Mouse (Mus musculus) stomach, embryonic 16.5 days (tissue): Measurements from ENCODE around the gene Mkln1. TPM values are rescaled to one million over a fixed set of nuclear protein-coding genes. Genes with fewer than 3 reads are reported as not detected.

Experiments used
- ATAC-seq: fragments of 200-750 bp; cut with Nextera tagmentation; 2 replicates; pipeline ENCODE4 v1.8.0; 2017; ENCODE audit warnings: moderate number of reproducible peaks, moderate TSS enrichment; ENCODE audit not compliant: insufficient read depth, low FRiP score
- H3K27ac ChIP-seq: fragments of 300-500 bp; sonication (generic); 2 replicates; pipeline ENCODE4 v1.5.1; 2014; ENCODE audit warnings: low read length
- H3K27me3 ChIP-seq: fragments of 300-500 bp; sonication (generic); 2 replicates; pipeline ENCODE4 v1.6.1; 2014; ENCODE audit warnings: low read length, control low read depth, mixed read lengths; ENCODE audit not compliant: control insufficient read depth, insufficient read depth
- H3K36me3 ChIP-seq: fragments of 300-500 bp; sonication (generic); 2 replicates; pipeline ENCODE4 v1.6.1; 2014; ENCODE audit warnings: low read length; ENCODE audit not compliant: control insufficient read depth, insufficient read depth
- H3K4me1 ChIP-seq: fragments of 300-500 bp; sonication (generic); 2 replicates; pipeline ENCODE4 v1.6.1; 2014; ENCODE audit warnings: low read length, control low read depth, mixed read lengths; ENCODE audit not compliant: control insufficient read depth, insufficient read depth
- H3K4me2 ChIP-seq: fragments of 300-500 bp; sonication (generic); 2 replicates; pipeline ENCODE4 v1.6.1; 2014; ENCODE audit warnings: low read depth, low read length, mixed read lengths
- H3K4me3 ChIP-seq: fragments of 300-500 bp; sonication (generic); replicated peaks from 2 replicates; pipeline ENCODE4 v1.5.1; 2014; ENCODE audit warnings: mild to moderate bottlenecking, low read length
- H3K9ac ChIP-seq: fragments of 300-500 bp; sonication (generic); 2 replicates; pipeline ENCODE4 v1.6.1; 2014; ENCODE audit warnings: low read length
- H3K9me3 ChIP-seq: fragments of 300-500 bp; sonication (generic); replicated peaks from 2 replicates; pipeline ENCODE4 v1.6.1; 2016; ENCODE audit warnings: low read length, control low read depth; ENCODE audit not compliant: control insufficient read depth
- WGBS: fragments of 180-500 bp; shearing (Covaris S2); extraction: QIAGEN DNeasy Blood & Tissue Kit; methylation state at CpG from one replicate; pipeline ENCODE4 v1.1.7; 2014; 5-methylcytosine and 5-hydroxymethylcytosine counted together
- polyA plus RNA-seq: library from polyadenylated mRNA; unstranded; fragments of >200 nt; fragmentation: Nextera tagmentation; extraction: Ambion mirVana; gene quantifications from 2 replicates; pipeline ENCODE4 v1.2.1, GENCODE M21; 2015

Mkln1 gene
- polyA plus RNA-seq, 1 experiment from 2014 or later, result 185 TPM

- no peak overlapping the region for H3K4me3 ChIP-seq
- ATAC-seq, result no peak
- no peaks in the 10 kb centered on the region for H3K9me3 ChIP-seq
- H3K27me3 ChIP-seq, result no peaks in the 10 kb centered on the region
- H3K9ac ChIP-seq, result no peak overlapping the region
- no peaks in the 10 kb centered on the region for H3K4me1 ChIP-seq
- WGBS, result 74% methylated on average over 3 of the region's 3 CpGs
- no peak overlapping the region for H3K27ac ChIP-seq
- H3K4me2 ChIP-seq, result no peak overlapping the region
- H3K36me3 ChIP-seq, result no peaks in the 10 kb centered on the region
Measured at GRCm38 (mm10) chr6:31425428-31425827, 26.9 kb downstream of the Mkln1 start.

- no peaks in the 10 kb centered on the region for H3K4me1 ChIP-seq
- no peak for ATAC-seq
- no peaks in the 10 kb centered on the region for H3K9me3 ChIP-seq
- peaks cover 16% of the 10 kb centered on the region for H3K36me3 ChIP-seq
- no peak overlapping the region for H3K4me2 ChIP-seq
- H3K9ac ChIP-seq, result no peak overlapping the region
- 85% methylated on average over 2 of the region's 2 CpGs for WGBS
- H3K27me3 ChIP-seq, result no peaks in the 10 kb centered on the region
- no peak overlapping the region for H3K27ac ChIP-seq
- no peak overlapping the region for H3K4me3 ChIP-seq
Measured at GRCm38 (mm10) chr6:31437264-31437663, 38.7 kb downstream of the Mkln1 start.

- ATAC-seq, result no peak
- WGBS, result 74% methylated on average over 1 of the region's 1 CpGs
- no peak overlapping the region for H3K27ac ChIP-seq
- no peaks in the 10 kb centered on the region for H3K4me1 ChIP-seq
- no peaks in the 10 kb centered on the region for H3K36me3 ChIP-seq
- H3K4me3 ChIP-seq, result no peak overlapping the region
- H3K9me3 ChIP-seq, result no peaks in the 10 kb centered on the region
- H3K27me3 ChIP-seq, result no peaks in the 10 kb centered on the region
- H3K9ac ChIP-seq, result no peak overlapping the region
- H3K4me2 ChIP-seq, result no peak overlapping the region
Measured at GRCm38 (mm10) chr6:31445258-31445657, 46.7 kb downstream of the Mkln1 start.

- H3K27ac ChIP-seq, result no peak overlapping the region
- H3K9me3 ChIP-seq, result no peaks in the 10 kb centered on the region
Measured at GRCm38 (mm10) chr6:31453735-31454134, 55.2 kb downstream of the Mkln1 start.

GRCm38 (mm10) chr6:31455376-31455775, 56.8 kb downstream of the Mkln1 start:
- peaks cover 5% of the 10 kb centered on the region; the same call in 1 of the 2 replicates for H3K36me3 ChIP-seq
- H3K4me3 ChIP-seq, result no peak overlapping the region
- no peak for ATAC-seq
- no peaks in the 10 kb centered on the region for H3K4me1 ChIP-seq
- 94% methylated on average over 2 of the region's 2 CpGs for WGBS
- no peaks in the 10 kb centered on the region for H3K27me3 ChIP-seq
- H3K4me2 ChIP-seq, result no peak overlapping the region
- H3K9me3 ChIP-seq, result no peaks in the 10 kb centered on the region
- H3K27ac ChIP-seq, result no peak overlapping the region
- H3K9ac ChIP-seq, result no peak overlapping the region

More at GRCm38 (mm10) chr6:31453735-31454134, 55.2 kb downstream of the Mkln1 start:
- no peak overlapping the region for H3K4me2 ChIP-seq
- H3K27me3 ChIP-seq, result no peaks in the 10 kb centered on the region
- H3K4me3 ChIP-seq, result no peak overlapping the region
- no peak for ATAC-seq
- no peaks in the 10 kb centered on the region for H3K4me1 ChIP-seq
- H3K36me3 ChIP-seq, result no peaks in the 10 kb centered on the region
- H3K9ac ChIP-seq, result no peak overlapping the region

GRCm38 (mm10) chr6:31456988-31457387, 58.5 kb downstream of the Mkln1 start:
- Histone ChIP-seq H3K4me1 (no peaks in the 10 kb centered on the region), H3K4me3 (no peak overlapping the region), H3K4me2 (no peak overlapping the region), H3K27ac (no peak overlapping the region), H3K36me3 (peaks cover 5% of the 10 kb centered on the region; the same call in 1 of the 2 replicates), H3K9ac (no peak overlapping the region), H3K27me3 (no peaks in the 10 kb centered on the region), H3K9me3 (no peaks in the 10 kb centered on the region)
- ATAC-seq, result no peak
- whole genome bisulfite sequencing, result 62% methylated on average over 1 of the region's 1 CpGs

- no peak overlapping the region for H3K9ac ChIP-seq
- 94% methylated on average over 6 of the region's 6 CpGs for WGBS
Measured at GRCm38 (mm10) chr6:31469431-31469830, 70.9 kb downstream of the Mkln1 start.

GRCm38 (mm10) chr6:31478221-31478620, 79.7 kb downstream of the Mkln1 start:
- H3K9ac ChIP-seq, result no peak overlapping the region
- H3K9me3 ChIP-seq, result no peaks in the 10 kb centered on the region
- WGBS, result 77% methylated on average over 4 of the region's 4 CpGs
- H3K36me3 ChIP-seq, result peaks cover 7% of the 10 kb centered on the region
- no peak overlapping the region for H3K4me2 ChIP-seq
- H3K27ac ChIP-seq, result no peak overlapping the region
- ATAC-seq, result no peak
- no peak overlapping the region for H3K4me3 ChIP-seq
- no peaks in the 10 kb centered on the region for H3K27me3 ChIP-seq
- no peaks in the 10 kb centered on the region for H3K4me1 ChIP-seq

More at GRCm38 (mm10) chr6:31469431-31469830, 70.9 kb downstream of the Mkln1 start:
- no peak for ATAC-seq
- Histone ChIP-seq H3K4me1 (no peaks in the 10 kb centered on the region), H3K27ac (no peak overlapping the region), H3K4me2 (no peak overlapping the region), H3K36me3 (peaks cover 7% of the 10 kb centered on the region), H3K4me3 (no peak overlapping the region), H3K27me3 (no peaks in the 10 kb centered on the region), H3K9me3 (no peaks in the 10 kb centered on the region)

GRCm38 (mm10) chr6:31480008-31480407, 81.5 kb downstream of the Mkln1 start:
- H3K9ac ChIP-seq, result no peak overlapping the region
- ATAC-seq, result no peak
- 79% methylated on average over 4 of the region's 4 CpGs for WGBS

GRCm38 (mm10) chr6:31486601-31487000, 88.1 kb downstream of the Mkln1 start:
- no peak for ATAC-seq

More at GRCm38 (mm10) chr6:31480008-31480407, 81.5 kb downstream of the Mkln1 start:
- H3K27ac ChIP-seq, result no peak overlapping the region
- H3K4me1 ChIP-seq, result no peaks in the 10 kb centered on the region
- H3K4me3 ChIP-seq, result no peak overlapping the region
- H3K36me3 ChIP-seq, result peaks cover 7% of the 10 kb centered on the region
- no peak overlapping the region for H3K4me2 ChIP-seq
- H3K9me3 ChIP-seq, result no peaks in the 10 kb centered on the region
- H3K27me3 ChIP-seq, result no peaks in the 10 kb centered on the region

More at GRCm38 (mm10) chr6:31486601-31487000, 88.1 kb downstream of the Mkln1 start:
- Histone ChIP-seq H3K27me3 (no peaks in the 10 kb centered on the region), H3K4me3 (no peak overlapping the region), H3K4me1 (no peaks in the 10 kb centered on the region), H3K9ac (no peak overlapping the region), H3K36me3 (peaks cover 7% of the 10 kb centered on the region; the same call in 1 of the 2 replicates), H3K27ac (no peak overlapping the region), H3K9me3 (no peaks in the 10 kb centered on the region), H3K4me2 (no peak overlapping the region)
- WGBS, result 96% methylated on average over 2 of the region's 2 CpGs
